Mouse (Mus musculus): ENCODE results near the gene Snrpb2. TPM values are rescaled to one million over a fixed set of nuclear protein-coding genes. Genes with fewer than 3 reads are reported as not detected.

Gene Snrpb2
- polyA plus RNA-seq, 1 experiment, result 90.1 TPM

- Histone ChIP-seq H3K4me3 (ENCODE audit: insufficient read depth, low read length) (no peak overlapping the region), H3K4me1 (ENCODE audit: control insufficient read depth, insufficient read depth, low read length) (no peaks in the 10 kb centered on the region), H3K27ac (ENCODE audit: insufficient read depth, low read length) (no peak overlapping the region)
- TF ChIP-seq CTCF (IDR thresholded peaks at IDR 0.05; ENCODE audit: borderline replicate concordance, insufficient read depth, low read length), result no peak
Measured at GRCm38 (mm10) chr2:143034350-143035085, 28.3 kb upstream of the Snrpb2 start.

DNA sequence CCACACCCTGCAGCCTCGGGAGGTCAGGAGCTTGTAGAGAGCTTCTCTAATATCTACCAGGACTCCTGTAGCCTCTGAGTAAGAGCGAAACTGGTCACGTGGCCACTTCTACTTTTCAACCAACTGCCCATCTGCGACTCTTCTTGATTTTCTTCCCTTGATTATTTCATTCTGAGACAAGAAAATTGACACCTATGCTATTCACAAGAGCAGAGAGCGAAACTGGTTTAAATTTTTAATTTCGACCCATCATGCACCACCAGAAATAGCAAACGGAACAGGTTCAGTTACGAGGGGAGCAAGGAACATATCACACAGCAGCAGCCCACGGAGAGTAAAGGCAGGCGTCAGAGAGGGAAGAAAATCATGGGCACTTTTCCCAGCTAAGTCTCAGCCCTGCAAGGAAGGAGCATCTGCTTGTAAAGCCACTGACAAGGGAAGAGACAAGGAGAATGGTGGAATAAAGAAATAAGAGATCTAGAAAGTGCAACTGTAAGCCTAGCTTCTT, 27.7 kb upstream of the Snrpb2 start:
- H3K27ac ChIP-seq (ENCODE audit: insufficient read depth, low read length), result no peak overlapping the region
- no peaks in the 10 kb centered on the region for H3K4me1 ChIP-seq (ENCODE audit: control insufficient read depth, insufficient read depth, low read length)
- TF ChIP-seq CTCF (IDR thresholded peaks at IDR 0.05; ENCODE audit: borderline replicate concordance, insufficient read depth, low read length), result no peak
- no peak for TF ChIP-seq POLR2A (IDR thresholded peaks at IDR 0.05; ENCODE audit: low read depth, low read length)
- H3K4me3 ChIP-seq (ENCODE audit: insufficient read depth, low read length), result no peak overlapping the region

- H3K27ac ChIP-seq (ENCODE audit: insufficient read depth, low read length), result no peak overlapping the region
- H3K4me1 ChIP-seq (ENCODE audit: control insufficient read depth, insufficient read depth, low read length), result no peaks in the 10 kb centered on the region
- TF ChIP-seq POLR2A (IDR thresholded peaks at IDR 0.05; ENCODE audit: low read depth, low read length) (no peak), CTCF (IDR thresholded peaks at IDR 0.05; ENCODE audit: borderline replicate concordance, insufficient read depth, low read length) (no peak)
- no peak overlapping the region for H3K4me3 ChIP-seq (ENCODE audit: insufficient read depth, low read length)
Measured at GRCm38 (mm10) chr2:143041596-143041995, 21.2 kb upstream of the Snrpb2 start.

GRCm38 (mm10) chr2:143055251-143055650, 7.6 kb upstream of the Snrpb2 start:
- Histone ChIP-seq H3K27ac (ENCODE audit: insufficient read depth, low read length) (no peak overlapping the region), H3K4me1 (ENCODE audit: control insufficient read depth, insufficient read depth, low read length) (no peaks in the 10 kb centered on the region), H3K4me3 (ENCODE audit: insufficient read depth, low read length) (no peak overlapping the region)
- TF ChIP-seq POLR2A (IDR thresholded peaks at IDR 0.05; ENCODE audit: low read depth, low read length) (no peak), CTCF (IDR thresholded peaks at IDR 0.05; ENCODE audit: borderline replicate concordance, insufficient read depth, low read length) (no peak)

GRCm38 (mm10) chr2:143056736-143057135, 6.1 kb upstream of the Snrpb2 start:
- no peak overlapping the region for H3K4me3 ChIP-seq (ENCODE audit: insufficient read depth, low read length)
- no peak overlapping the region for H3K27ac ChIP-seq (ENCODE audit: insufficient read depth, low read length)
- H3K4me1 ChIP-seq (ENCODE audit: control insufficient read depth, insufficient read depth, low read length), result no peaks in the 10 kb centered on the region
- TF ChIP-seq CTCF (IDR thresholded peaks at IDR 0.05; ENCODE audit: borderline replicate concordance, insufficient read depth, low read length) (no peak), POLR2A (IDR thresholded peaks at IDR 0.05; ENCODE audit: low read depth, low read length) (no peak)

- Histone ChIP-seq H3K4me1 (ENCODE audit: control insufficient read depth, insufficient read depth, low read length) (peaks cover 3% of the 10 kb centered on the region; the same call in 1 of the 2 replicates), H3K4me3 (ENCODE audit: insufficient read depth, low read length) (0 out of 2 replicates have a peak overlapping the region, but pooled peaks have one; percentile 13), H3K27ac (ENCODE audit: insufficient read depth, low read length) (no peak overlapping the region)
- TF ChIP-seq POLR2A (IDR thresholded peaks at IDR 0.05; ENCODE audit: low read depth, low read length), result no peak
- no peak for TF ChIP-seq CTCF (IDR thresholded peaks at IDR 0.05; ENCODE audit: borderline replicate concordance, insufficient read depth, low read length)
Measured at GRCm38 (mm10) chr2:143062432-143062811, 417 bp upstream of the Snrpb2 start.

- H3K4me1 ChIP-seq (ENCODE audit: control insufficient read depth, insufficient read depth, low read length), result peaks cover 3% of the 10 kb centered on the region; the same call in 1 of the 2 replicates
- no peak overlapping the region for H3K4me3 ChIP-seq (ENCODE audit: insufficient read depth, low read length)
- TF ChIP-seq CTCF (IDR thresholded peaks at IDR 0.05; ENCODE audit: borderline replicate concordance, insufficient read depth, low read length) (no peak), POLR2A (IDR thresholded peaks at IDR 0.05; ENCODE audit: low read depth, low read length) (no peak)
- no peak overlapping the region for H3K27ac ChIP-seq (ENCODE audit: insufficient read depth, low read length)
Measured at GRCm38 (mm10) chr2:143065914-143066313, 3.1 kb downstream of the Snrpb2 start.

DNA sequence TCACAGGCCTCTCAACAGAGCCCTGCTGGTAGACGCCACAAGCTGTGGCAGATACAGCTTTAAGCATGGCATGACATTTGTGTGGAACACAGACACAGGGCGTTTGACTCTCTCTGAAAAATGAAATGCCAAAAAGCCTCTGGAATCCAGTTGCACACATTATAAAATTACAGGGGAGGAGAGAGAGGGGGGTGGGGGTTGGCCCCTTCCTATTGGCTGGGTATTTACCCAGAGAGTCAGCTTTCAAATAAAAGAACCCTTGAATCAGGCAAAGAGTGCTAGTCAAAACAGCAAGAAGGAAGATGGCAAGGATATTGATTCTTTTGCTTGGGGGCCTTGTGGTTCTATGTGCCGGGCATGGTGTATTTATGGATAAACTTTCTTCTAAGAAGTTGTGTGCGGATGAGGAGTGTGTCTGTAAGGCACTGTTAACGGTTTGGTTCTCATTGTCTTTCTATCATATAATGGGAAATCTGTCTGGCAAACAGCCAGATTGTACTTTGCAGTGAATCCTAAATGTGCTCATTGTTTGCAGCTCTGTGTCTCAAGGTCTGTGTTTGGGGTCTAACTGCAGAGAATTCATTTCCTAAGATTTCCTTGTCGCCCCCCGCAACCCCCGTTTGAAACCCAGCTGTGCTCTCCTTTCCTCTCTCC, 15.5 kb downstream of the Snrpb2 start, which contains the start of gene Otor:
Gene Otor, plus strand, starts transcription at position 276 of the 654 bp plus-strand sequence.
- no peak for TF ChIP-seq CTCF (IDR thresholded peaks at IDR 0.05; ENCODE audit: borderline replicate concordance, insufficient read depth, low read length)
- no peak for TF ChIP-seq POLR2A (IDR thresholded peaks at IDR 0.05; ENCODE audit: low read depth, low read length)
- Histone ChIP-seq H3K4me3 (ENCODE audit: insufficient read depth, low read length) (no peak within 1 kb of the TSS), H3K4me1 (ENCODE audit: control insufficient read depth, insufficient read depth, low read length) (no peaks in the 10 kb centered on the region), H3K27ac (ENCODE audit: insufficient read depth, low read length) (no peak within 1 kb of the TSS)

- H3K27ac ChIP-seq (ENCODE audit: insufficient read depth, low read length), result no peak overlapping the region
- H3K4me3 ChIP-seq (ENCODE audit: insufficient read depth, low read length), result no peak overlapping the region
- H3K4me1 ChIP-seq (ENCODE audit: control insufficient read depth, insufficient read depth, low read length), result peaks cover 5% of the 10 kb centered on the region; the same call in 1 of the 2 replicates
- no peak for TF ChIP-seq POLR2A (IDR thresholded peaks at IDR 0.05; ENCODE audit: low read depth, low read length)
- no peak for TF ChIP-seq CTCF (IDR thresholded peaks at IDR 0.05; ENCODE audit: borderline replicate concordance, insufficient read depth, low read length)
Measured at GRCm38 (mm10) chr2:143081693-143082092, 18.9 kb downstream of the Snrpb2 start.

All from embryonic fibroblast, embryonic 13.5 days (primary cell).